Mouse (Mus musculus): ENCODE measurements around the gene Adcy5.

Gene Adcy5

GRCm38 (mm10) chr16:35270353-35270934 is 115.8 kb downstream of the Adcy5 start:
- peak; percentile 50 for DNase-seq (ENCODE audit: low spot score)

GRCm38 (mm10) chr16:35270945-35271344 is 116.3 kb downstream of the Adcy5 start:
- DNase-seq (ENCODE audit: low spot score): no peak

DNA sequence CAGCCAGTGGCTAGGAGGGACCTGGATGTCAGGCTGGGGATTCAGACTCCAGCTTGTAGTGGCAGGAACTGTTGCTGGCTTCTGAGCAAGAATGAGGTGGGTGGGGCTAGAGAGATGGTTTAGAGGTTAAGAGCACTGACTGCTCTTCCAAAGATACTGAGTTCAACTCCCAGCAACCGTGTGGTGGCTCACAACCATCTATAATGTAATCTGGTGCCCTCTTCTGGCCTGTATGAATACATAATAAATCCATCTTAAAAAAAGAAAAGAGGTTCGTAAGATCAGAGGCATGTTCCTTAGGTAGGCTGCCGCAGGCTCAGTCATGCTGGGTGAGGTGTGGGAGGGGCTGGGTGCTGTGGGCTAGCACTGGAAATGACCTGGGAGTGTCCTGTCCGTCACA is 116.9 kb downstream of the Adcy5 start:
- no peak for DNase-seq (ENCODE audit: low spot score)

DNA sequence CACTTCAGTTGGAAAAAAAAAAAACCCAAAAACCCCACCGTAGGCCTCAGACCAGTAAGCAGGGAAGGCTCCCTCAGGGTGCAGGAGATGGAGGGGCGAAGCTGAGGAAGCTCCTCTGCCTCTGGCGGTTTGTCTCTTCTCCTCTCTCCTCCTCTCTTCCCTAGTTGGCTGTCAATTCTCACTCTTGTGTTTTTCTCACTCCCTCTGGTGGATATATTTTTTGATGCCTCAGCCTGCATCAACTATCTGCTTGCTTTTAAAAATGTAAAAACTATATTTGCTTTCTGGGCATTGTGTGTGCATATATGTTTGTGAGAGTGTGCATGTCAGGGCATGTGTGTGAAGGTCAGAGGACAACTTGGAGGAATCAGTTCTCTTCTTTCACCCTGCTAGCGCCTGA is 117.7 kb downstream of the Adcy5 start:
- DNase-seq (ENCODE audit: low spot score): no peak

- no peak for DNase-seq (ENCODE audit: low spot score)
Observed at GRCm38 (mm10) chr16:35278166-35278565, 123.5 kb downstream of the Adcy5 start.

GRCm38 (mm10) chr16:35282456-35282855 is 127.8 kb downstream of the Adcy5 start:
- DNase-seq (ENCODE audit: low spot score): no peak

DNA sequence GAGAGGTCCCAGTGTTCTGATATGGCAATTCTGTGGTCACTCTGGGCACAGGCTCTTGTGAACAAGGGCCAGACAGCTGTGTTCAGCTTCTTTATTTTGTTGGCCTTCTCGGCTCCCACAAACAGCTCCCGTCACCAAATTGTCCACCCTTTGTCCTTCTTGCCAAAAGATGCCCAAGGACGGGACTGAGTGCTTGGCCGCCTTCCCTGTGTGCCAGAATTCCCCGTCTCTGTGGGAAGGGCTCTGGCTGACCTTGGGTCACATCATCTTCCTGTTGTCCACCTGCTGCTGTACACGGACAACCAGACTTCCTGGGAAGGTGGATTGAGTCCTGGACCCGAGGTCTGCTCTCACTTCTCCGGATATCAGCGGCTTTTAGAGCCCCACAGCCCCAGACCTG is 131.1 kb downstream of the Adcy5 start:
- DNase-seq (ENCODE audit: low spot score): no peak

GRCm38 (mm10) chr16:35287244-35287643 is 132.6 kb downstream of the Adcy5 start:
- no peak for DNase-seq (ENCODE audit: low spot score)

DNA sequence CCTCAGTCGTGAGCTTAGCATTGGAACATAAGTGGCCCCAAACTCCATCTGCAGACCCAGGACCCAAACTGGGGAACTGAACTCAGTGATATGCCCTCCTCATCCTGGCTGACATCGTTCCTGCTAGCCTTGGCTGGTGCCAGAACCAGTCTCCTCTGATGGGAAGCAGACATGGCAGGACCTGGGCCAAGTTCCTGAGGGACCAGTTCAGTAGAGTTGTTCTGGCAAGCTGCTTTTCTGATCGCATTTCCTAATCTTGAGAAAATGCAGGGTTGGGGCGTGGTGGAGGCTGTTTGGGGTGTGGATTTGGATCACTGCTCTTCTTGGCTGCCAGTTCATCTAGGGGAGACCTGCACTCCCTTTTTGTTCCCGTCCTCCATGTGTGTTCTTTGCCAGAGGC is 143.1 kb downstream of the Adcy5 start:
- no peak for DNase-seq (ENCODE audit: low spot score)

DNA sequence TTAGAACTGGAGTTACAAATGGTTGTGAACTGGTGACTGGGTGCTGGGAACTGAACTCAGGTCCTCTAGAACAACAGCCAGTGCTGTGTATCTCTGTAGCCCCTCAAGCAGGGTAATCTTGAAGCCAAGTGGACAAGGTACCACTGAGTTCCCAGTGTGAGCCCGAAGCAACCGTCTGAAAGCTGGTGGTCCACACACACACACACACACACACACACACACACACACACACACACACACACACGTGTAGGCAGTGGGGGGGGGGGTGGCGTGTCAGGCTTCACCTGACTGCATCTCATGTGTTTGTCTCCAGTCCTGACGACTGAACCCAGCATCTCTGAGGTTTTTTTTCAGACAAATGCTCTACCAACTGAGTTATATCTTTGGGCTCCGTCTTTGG is 145.5 kb downstream of the Adcy5 start:
- DNase-seq (ENCODE audit: low spot score): no peak

DNA sequence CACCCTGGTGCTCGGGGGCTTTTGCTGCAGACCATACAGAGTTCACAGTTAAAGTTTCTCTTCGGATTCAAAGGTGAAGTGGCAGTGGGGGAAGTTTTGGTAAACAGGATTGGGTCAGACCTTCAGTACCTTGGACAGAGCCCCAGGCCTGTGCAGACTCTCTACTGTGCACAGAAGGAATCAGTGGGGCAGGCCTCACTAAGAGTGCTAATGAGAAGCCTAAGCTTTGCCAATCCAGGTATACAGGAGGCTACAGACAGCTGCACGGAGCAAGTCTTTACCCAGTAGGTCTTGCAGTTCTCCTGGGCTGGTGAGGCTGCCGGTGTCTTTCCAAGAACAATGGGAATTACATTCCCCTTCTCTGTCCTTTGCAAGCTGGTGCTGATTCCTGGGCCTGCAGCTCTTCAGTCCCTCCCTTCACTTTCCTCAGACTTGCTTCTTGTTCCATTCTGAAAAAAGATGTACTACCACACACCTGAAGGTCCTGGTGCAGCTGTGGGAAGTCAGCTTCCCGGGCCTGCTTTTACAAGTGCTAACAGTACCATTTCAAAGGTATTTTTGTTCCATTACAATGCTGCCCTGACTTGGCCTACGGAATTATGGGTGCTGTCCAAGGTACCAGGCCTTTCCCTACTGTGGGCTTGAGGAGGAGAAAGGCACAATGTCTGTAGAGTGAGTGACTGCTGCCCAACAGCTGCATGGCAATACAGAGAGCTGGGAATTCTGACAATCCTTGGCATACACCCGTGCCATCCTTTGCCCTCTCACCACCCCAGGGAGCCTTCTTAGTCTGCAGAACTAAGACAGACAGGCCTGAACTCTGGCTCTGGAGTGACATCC is 148.0 kb downstream of the Adcy5 start:
- peak; percentile 0 for DNase-seq (ENCODE audit: low spot score)

DNA sequence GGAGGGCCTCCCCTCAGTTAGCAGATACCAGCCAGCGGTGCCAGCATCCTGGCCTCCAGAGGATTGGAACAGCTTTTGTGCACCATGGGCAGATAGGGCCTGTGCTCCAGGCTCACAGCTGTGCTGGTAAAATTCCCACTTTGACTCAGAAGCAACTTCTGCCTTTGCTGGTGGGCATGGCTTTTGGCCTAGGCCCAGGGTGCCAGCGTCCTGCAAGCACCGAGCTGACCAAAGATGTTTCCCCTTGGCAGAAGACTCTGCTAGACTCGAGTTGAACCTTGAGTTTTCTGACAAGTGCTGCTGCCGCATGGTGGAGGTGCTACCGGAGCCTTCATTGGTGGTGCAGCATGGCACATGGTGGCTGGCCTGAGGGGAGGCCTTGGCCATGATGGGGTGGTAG is 149.0 kb downstream of the Adcy5 start:
- DNase-seq (ENCODE audit: low spot score): peak; percentile 1

- DNase-seq (ENCODE audit: low spot score): no peak
Observed at GRCm38 (mm10) chr16:35304416-35304815, 149.7 kb downstream of the Adcy5 start.

- peak; percentile 0 for DNase-seq (ENCODE audit: low spot score)
Observed at GRCm38 (mm10) chr16:35305226-35305625, 150.5 kb downstream of the Adcy5 start.

DNA sequence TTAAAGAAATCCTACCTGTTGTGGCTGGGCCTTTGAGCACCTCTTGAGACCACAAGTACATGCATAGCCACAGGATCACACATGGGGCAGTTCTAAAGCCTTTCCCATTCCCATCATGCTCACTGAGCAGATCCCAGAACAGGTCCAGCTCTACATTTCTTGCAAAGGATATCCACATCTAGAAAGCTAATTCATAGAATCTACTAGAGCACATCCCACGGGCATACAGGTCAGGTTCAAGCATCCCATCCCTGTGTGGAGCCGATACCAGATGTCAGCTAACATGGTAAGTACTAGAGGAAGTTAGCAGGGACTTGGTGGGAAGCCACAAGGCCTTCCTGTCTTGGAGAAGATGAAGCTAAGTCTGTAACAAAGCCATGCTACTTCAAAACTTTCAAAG is 152.0 kb downstream of the Adcy5 start:
- no peak for DNase-seq (ENCODE audit: low spot score)

- no peak for DNase-seq (ENCODE audit: low spot score)
Observed at GRCm38 (mm10) chr16:35307331-35307730, 152.7 kb downstream of the Adcy5 start.

DNA sequence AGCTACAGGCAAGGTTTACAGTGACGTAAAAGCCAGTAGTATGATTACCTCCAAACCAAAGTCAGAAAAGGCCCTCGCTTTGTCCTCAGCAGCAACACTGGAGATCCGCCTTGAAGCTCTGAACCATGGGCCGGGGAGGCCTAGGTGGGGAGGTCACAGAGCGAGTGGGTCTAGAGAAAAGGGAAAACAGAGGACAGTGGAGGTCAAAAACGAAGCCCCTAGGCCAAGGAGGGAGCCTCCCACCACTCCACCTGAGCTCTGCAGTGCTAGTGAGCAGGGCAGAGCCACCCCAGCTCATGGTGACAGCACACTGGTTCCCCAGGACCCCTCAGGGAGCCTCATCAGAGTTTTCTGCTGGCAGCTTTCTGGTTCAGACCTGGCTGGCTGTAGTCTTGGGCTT is 153.3 kb downstream of the Adcy5 start:
- no peak for DNase-seq (ENCODE audit: low spot score)

GRCm38 (mm10) chr16:35308486-35309143 is 153.9 kb downstream of the Adcy5 start:
- DNase-seq (ENCODE audit: low spot score): no peak

GRCm38 (mm10) chr16:35309634-35310033 is 155.0 kb downstream of the Adcy5 start:
- no peak for DNase-seq (ENCODE audit: low spot score)

GRCm38 (mm10) chr16:35310551-35311110 is 156.0 kb downstream of the Adcy5 start:
- DNase-seq (ENCODE audit: low spot score): no peak

DNA sequence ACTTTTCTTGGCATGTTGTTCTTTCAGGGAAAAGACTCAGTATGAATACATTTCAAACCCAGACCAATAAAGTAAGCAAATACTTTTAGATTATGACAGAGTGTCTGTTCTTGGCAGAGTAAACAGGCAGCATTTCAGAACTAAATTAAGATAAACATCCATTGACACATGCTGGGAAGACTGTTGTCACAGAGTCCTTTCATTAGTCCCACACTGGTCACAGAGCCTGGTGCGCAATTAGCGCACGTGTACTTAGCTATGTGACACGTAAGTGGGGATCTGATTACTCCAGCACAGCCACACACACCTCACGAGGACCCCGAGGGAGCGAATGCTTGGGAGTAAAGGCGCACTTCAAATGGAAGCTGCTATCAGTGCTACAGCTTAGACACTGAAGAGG is 156.9 kb downstream of the Adcy5 start:
- no peak for DNase-seq (ENCODE audit: low spot score)

- no peak for DNase-seq (ENCODE audit: low spot score)
Observed at GRCm38 (mm10) chr16:35315496-35315895, 160.8 kb downstream of the Adcy5 start.

GRCm38 (mm10) chr16:35316856-35317264 is 162.2 kb downstream of the Adcy5 start:
- no peak for DNase-seq (ENCODE audit: low spot score)
